ENCODE assay signal across 16 mouse cellular contexts in genomic region chr3:98387086-98387485, GRCm38 (mm10).
"Had no signal": no experiment of that assay in that cellular context is flagged by ENCODE, and none has a peak within 500 bp of the region (broad histone marks: within the 10 kb centered on the region; RNA-seq: fewer than 3 reads in every experiment).

No protein-coding gene starts in this region.

- H3K4me3 ChIP-seq: limb, embryonic 12.5 days; liver, embryonic 13.5 days; lung, embryonic 15.5 days; midbrain, embryonic 15.5 days; neural tube, embryonic 12.5 days had no signal

- H3K9ac ChIP-seq: limb, embryonic 12.5 days; liver, embryonic 13.5 days; liver, postnatal 0 days; lung, embryonic 15.5 days; midbrain, embryonic 15.5 days; neural tube, embryonic 12.5 days had no signal

- H3K27ac ChIP-seq: kidney, postnatal 0 days; limb, embryonic 12.5 days; liver, embryonic 13.5 days; lung, embryonic 15.5 days; macrophage; midbrain, embryonic 15.5 days; neural tube, embryonic 12.5 days; stomach, postnatal 0 days had no signal

- H3K27me3 ChIP-seq: limb, embryonic 12.5 days; lung, embryonic 15.5 days; midbrain, embryonic 15.5 days; neural tube, embryonic 12.5 days had no signal

- H3K9me3 ChIP-seq: limb, embryonic 12.5 days; liver, embryonic 13.5 days; lung, embryonic 15.5 days; megakaryocyte, embryonic 14.5 days; midbrain, embryonic 15.5 days; neural tube, embryonic 12.5 days had no signal

- ATAC-seq: liver, postnatal 0 days; midbrain, embryonic 15.5 days had no signal

- DNase-seq: layer of hippocampus, postnatal 36 days; liver; liver, embryonic 13.5 days; liver, postnatal 0 days; lung, postnatal 14 days; thymus, adult 2 months; thymus, postnatal 25 days had no signal

- H3K36me3 ChIP-seq: limb, embryonic 12.5 days; liver, embryonic 13.5 days; lung, embryonic 15.5 days; midbrain, embryonic 15.5 days; neural tube, embryonic 12.5 days had no signal

- H3K4me2 ChIP-seq: limb, embryonic 12.5 days; liver, embryonic 13.5 days; lung, embryonic 15.5 days; midbrain, embryonic 11.5 days; midbrain, embryonic 15.5 days; neural tube, embryonic 12.5 days had no signal
